Mouse (Mus musculus) CD4-positive, CD25-positive, alpha-beta regulatory T cell, adult 2 months (primary cell): ENCODE results near the gene Ric8b.

ENCODE experiments used
- DNase-seq: peaks from one replicate; pipeline ENCODE4 v3.0.0-alpha.2; 2012; ENCODE audit warnings: low read depth, low spot score

The Ric8b gene

GRCm38 (mm10) chr10:84916810-84917730 is at the start of gene Ric8b:
Gene Ric8b (plus strand): TSS chr10:84917616.
- DNase-seq: peak; percentile 93

DNA sequence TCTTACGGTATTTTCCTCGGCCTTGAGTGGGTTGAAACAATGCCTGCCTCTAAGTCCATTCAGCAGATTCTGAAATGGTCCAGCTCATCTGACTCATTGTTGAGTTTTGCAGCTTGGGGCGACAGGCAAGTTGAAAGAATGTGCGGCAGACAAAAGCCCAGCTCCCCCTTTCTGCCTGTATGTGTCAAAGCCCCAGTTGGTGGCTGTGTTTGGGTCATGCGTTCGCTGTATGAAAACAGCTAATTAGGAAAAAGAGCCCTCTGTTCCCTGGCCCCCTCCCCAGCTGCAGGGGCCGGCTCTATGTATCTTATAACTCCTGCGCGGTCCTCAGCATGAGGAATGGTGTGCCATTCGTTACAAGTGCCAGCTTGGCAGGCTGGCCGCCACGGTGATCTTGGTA is 46.1 kb upstream of the Ric8b start:
- DNase-seq: no peak

GRCm38 (mm10) chr10:84871921-84872320 is 45.5 kb upstream of the Ric8b start:
- no peak for DNase-seq

GRCm38 (mm10) chr10:84879823-84880571 is 37.4 kb upstream of the Ric8b start:
- no peak for DNase-seq

DNA sequence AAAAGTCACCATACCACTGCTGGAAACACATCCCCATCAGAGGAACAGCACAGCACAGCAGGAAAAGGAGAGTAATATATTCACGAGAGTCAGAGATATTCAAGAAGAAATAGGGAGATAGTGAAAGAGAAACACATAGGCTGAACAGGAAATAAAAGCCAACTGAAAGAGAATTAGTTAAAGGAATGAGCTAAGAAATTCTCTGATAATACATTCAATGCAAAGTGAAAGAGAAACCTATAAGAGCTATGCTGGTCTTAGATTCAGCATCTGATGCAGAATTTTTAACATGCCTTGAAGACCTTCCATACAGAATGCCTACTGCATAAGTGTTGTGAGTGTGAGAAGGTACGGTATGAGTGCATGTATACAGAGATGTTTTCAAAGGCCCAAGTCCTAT is 34.9 kb upstream of the Ric8b start:
- DNase-seq: no peak

GRCm38 (mm10) chr10:84885341-84885884 is 32.0 kb upstream of the Ric8b start:
- DNase-seq: no peak

DNA sequence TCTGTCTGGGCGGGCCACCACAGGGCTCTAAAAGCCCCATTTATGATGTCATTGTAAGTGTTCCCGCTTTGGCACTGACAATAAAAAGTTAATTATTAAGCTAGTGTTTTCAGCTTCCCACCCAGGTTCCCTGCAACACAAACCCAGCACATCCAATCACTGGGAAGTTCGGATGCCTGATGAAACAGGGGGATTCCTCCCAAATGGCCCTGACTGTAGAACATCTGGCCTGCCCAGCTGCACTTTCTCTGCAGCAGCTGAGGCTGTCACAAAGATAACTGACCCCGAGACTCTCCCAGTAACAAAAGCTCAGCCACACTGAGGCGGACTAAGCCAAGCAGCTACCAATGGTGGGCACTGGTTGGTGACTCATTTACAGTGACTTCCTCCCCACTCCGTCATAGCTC is 31.2 kb upstream of the Ric8b start:
- no peak for DNase-seq

DNA sequence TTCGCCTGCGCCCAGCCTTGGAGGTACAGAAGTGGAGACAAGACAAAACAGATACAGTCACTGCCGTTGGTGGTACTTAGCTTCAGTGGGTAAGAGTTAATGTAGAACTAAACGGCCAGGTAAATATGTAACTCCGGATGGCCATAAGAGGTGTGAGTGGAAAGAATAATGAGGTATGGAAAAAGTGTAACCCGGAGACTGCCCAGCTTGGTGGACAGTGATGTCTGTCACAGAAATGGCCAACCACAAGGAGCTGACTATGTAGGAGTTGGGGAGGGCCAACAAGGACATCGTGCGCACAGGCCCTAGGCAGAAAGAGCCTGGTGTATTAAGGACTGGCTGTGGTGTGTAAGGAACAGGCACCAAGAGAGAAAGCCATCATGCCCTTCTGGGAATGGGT is 30.6 kb upstream of the Ric8b start:
- DNase-seq: no peak

- DNase-seq: no peak
Observed at GRCm38 (mm10) chr10:84889096-84889846, 28.1 kb upstream of the Ric8b start.

DNA sequence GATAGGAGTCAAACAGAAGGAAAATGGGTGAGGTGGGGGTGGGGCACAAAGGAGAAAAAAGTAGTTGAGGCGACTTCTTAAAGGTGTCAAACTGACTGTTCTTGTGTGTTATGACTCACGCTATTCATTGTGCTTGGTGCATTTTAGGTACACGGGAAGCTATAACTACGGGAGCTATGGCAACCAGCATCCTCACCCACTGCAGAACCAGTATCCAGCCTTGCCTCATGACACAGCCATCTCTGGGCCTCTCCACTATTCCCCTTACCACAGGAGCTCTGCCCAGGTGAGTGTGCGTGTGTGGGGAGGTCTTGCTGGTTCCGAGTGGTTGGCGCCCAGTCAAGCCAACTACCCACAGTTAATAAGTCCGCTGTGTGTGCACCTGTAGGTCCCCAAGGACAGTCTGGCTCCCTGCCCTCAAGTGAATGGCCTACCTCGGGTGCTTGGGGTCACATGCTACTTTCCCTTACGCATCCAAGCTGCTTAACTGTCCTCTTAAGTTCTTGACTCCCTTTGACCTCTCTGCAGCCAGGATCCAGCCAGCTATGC is 21.5 kb upstream of the Ric8b start:
- no peak for DNase-seq

DNA sequence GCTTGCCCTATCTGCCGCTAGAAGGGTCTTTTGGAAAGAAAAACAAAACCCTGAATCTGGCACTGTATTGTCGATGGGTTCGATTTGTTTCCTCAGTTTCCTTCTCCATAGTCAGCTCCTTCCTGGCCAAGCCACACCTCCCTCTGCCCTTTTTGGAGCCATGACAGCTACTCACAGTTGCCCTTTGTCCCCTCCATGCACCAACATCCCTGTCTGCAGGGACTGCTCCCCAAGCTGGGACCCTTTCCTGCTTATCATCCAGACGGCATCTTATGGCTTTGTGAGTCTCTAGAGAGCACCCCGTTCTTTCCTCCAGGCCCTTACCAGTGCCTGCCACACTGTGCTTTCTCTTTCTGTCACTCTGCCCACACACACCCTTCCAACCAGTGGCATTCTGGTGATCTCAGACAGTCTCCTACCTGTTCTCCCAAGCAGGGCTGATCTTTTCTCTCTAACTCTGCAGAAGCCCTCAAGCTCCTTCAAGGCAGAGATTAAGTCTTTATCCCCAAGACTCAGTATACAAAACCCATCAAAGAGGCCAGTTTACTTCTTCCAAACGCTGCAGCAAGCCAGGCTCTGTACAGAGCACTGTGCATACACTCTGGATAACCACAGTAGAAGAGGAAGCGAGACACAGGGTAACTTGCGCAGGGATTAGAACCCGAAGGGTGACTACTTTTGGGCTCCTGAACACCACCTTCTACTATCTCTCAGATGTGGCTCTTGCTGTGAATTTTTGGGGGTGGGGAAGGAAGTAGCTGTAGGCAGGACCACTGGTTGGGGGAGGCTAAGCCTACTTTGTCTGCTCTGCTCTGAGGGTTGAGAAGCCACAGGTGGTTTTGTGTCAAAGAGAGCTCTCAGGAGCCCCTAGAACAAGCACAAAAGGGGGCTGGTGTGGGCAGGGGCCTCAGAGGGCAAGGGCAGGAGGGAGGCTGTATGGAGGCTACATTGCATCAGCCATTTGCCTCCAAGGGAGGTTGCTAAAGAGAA is 20.2 kb upstream of the Ric8b start:
- peak; percentile 14 for DNase-seq

GRCm38 (mm10) chr10:84898144-84898979 is 19.1 kb upstream of the Ric8b start:
- no peak for DNase-seq

DNA sequence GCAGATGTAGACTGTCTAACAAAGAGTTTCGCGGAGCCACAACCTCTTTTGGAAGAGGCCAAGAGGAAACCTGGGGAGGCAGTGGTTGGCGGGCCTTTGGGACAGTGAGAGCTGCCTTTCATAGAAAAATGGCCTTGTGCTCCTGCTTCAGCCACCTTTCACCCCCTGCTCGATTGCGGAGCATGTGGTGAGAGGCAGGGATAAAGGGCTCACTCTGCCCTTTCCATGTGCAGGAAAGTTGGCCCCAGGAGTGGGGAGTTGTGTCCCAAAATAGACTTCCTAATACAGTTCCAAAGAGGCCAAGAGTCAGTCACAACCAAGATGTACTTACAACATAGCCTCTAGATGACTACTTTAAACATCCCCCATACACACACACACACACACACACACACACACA is 15.7 kb upstream of the Ric8b start:
- DNase-seq: no peak

DNA sequence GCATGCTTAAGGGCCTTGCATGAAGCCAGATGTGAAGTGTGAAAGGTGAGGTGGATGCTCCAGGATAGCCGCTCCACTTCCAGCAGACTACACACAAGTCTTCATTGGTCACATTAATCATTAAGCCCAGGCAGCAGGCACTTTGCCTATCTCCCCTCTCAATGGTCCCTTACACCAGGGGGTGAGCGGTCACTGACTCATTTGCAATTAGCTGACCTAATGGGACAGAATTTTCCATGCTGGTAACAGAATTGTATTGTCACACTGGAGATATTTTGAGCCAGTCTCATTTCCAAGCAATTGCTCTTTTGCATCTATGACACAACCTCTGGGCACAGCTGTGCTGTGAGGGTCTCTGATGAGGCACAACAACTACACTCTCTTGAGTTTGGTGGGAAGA is 15.2 kb upstream of the Ric8b start:
- DNase-seq: no peak

DNA sequence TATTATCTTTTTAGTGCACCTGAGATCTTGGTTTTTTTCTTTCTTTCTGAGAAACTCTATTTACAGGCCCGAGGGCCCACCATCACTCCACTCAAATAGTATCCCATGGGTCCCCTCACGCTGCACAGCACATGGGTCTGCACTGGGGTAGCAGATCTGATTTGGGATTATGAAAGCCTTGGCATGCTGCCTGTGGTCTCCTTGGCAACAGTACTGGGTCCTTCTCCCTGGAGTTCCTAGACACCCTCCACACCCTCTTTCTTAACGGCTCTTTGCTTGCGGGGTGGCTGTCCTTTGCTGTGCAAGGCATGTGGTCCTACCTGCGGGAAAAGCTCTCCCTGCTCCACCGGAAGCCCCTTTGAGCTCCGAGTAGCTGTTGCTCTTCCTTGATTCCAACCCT is 14.1 kb upstream of the Ric8b start:
- no peak for DNase-seq

- DNase-seq: peak; percentile 35
Observed at GRCm38 (mm10) chr10:84903742-84904141, 13.7 kb upstream of the Ric8b start.

- DNase-seq: no peak
Observed at GRCm38 (mm10) chr10:84906895-84907294, 10.5 kb upstream of the Ric8b start.

DNA sequence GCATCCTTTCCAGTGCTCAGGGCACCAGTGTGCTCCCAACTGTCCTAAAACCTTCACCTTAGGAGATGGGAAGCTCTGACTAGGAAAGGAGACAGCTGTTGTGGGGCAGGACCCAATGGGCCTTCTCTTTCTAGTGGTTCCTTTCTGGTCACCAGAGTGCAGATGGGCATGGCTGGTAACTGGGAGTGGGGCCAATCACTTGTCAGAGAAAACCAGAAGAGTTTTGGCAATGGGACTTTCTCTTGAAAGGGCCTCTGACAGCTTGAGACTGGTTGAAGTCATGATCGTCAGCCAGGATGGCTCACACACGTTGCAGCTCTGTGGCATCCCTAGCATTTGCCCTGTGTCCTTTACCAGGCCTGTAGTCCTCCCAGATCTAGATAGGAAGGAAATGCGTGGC is 9.4 kb upstream of the Ric8b start:
- DNase-seq: no peak

GRCm38 (mm10) chr10:84908471-84908870 is 8.9 kb upstream of the Ric8b start:
- no peak for DNase-seq
